In genomic region chr5:136269937-136270336, GRCm38 (mm10) we compare ENCODE assay signal across 21 mouse cellular contexts. TPM values are rescaled to one million over a fixed set of nuclear protein-coding genes. Genes with fewer than 3 reads are reported as not detected.
DNase-seq lines count a peak whose midpoint lies in the region; ATAC-seq and TF ChIP-seq lines count a peak whose summit lies in the region.
"Had no signal": no experiment of that assay in that cellular context is flagged by ENCODE, and none has a peak within 500 bp of the region (broad histone marks: within the 10 kb centered on the region; RNA-seq: fewer than 3 reads in every experiment).

No protein-coding gene starts in this region.

- no peaks in the 10 kb centered on the region for H3K9me3 ChIP-seq in embryonic facial prominence, embryonic 11.5 days (replicated peaks; ENCODE audit: control insufficient read depth, low read length)
- H3K9me3 ChIP-seq in embryonic facial prominence, embryonic 10.5 days, result no peaks in the 10 kb centered on the region
- no peaks in the 10 kb centered on the region for H3K9me3 ChIP-seq in lung, postnatal 0 days (ENCODE audit: low read length)
- no peaks in the 10 kb centered on the region for H3K9me3 ChIP-seq in limb, embryonic 12.5 days
- H3K9me3 ChIP-seq: embryonic facial prominence, embryonic 13.5 days; G1E; hindbrain, embryonic 13.5 days; midbrain, embryonic 12.5 days had no signal

- no peak overlapping the region for H3K9ac ChIP-seq in embryonic facial prominence, embryonic 11.5 days (replicated peaks; ENCODE audit: low read length)
- H3K9ac ChIP-seq in lung, postnatal 0 days (replicated peaks; ENCODE audit: low read depth), result no peak overlapping the region
- H3K9ac ChIP-seq in limb, embryonic 12.5 days (replicated peaks), result no peak overlapping the region
- H3K9ac ChIP-seq: embryonic facial prominence, embryonic 13.5 days; hindbrain, embryonic 13.5 days; liver, postnatal 0 days; midbrain, embryonic 12.5 days had no signal

- H3K4me2 ChIP-seq in embryonic facial prominence, embryonic 11.5 days (ENCODE audit: low read depth, low read length), result no peak overlapping the region
- H3K4me2 ChIP-seq in lung, postnatal 0 days (replicated peaks; ENCODE audit: low read depth, low read length), result no peak overlapping the region
- no peak overlapping the region for H3K4me2 ChIP-seq in limb, embryonic 12.5 days
- H3K4me2 ChIP-seq: embryonic facial prominence, embryonic 13.5 days; heart, embryonic 11.5 days; hindbrain, embryonic 13.5 days; midbrain, embryonic 12.5 days had no signal

- H3K4me1 ChIP-seq in embryonic facial prominence, embryonic 11.5 days (ENCODE audit: control insufficient read depth, insufficient read depth, low read length), result no peaks in the 10 kb centered on the region
- H3K4me1 ChIP-seq in embryonic facial prominence, embryonic 10.5 days, result peaks cover 10% of the 10 kb centered on the region; the same call in 1 of the 2 replicates
- no peaks in the 10 kb centered on the region for H3K4me1 ChIP-seq in lung, postnatal 0 days (ENCODE audit: insufficient read depth, low read depth, low read length)
- 0 out of 2 replicates have a peak, but pooled peaks cover 5% of the 10 kb centered on the region for H3K4me1 ChIP-seq in limb, embryonic 12.5 days (replicated peaks)

- TF ChIP-seq EP300 in lung, postnatal 0 days (IDR thresholded peaks at IDR 0.05), result no peak

- H3K27ac ChIP-seq in embryonic facial prominence, embryonic 11.5 days (replicated peaks; ENCODE audit: low read depth, low read length), result no peak overlapping the region
- no peak overlapping the region for H3K27ac ChIP-seq in embryonic facial prominence, embryonic 10.5 days (replicated peaks)
- H3K27ac ChIP-seq in lung, postnatal 0 days (ENCODE audit: low read length), result no peak overlapping the region
- H3K27ac ChIP-seq in limb, embryonic 12.5 days, result peak overlapping the region; percentile 25; the same call in 1 of the 2 replicates
- H3K27ac ChIP-seq: embryonic facial prominence, embryonic 13.5 days; gastrocnemius, adult 2 months; hindbrain, embryonic 13.5 days; midbrain, embryonic 12.5 days had no signal

- no peak for TF ChIP-seq CTCF in lung, postnatal 0 days (IDR thresholded peaks at IDR 0.05)

- ATAC-seq in embryonic facial prominence, embryonic 11.5 days (replicated peaks; ENCODE audit: insufficient number of reproducible peaks, low FRiP score, low TSS enrichment, low read depth), result no peak
- ATAC-seq in lung, postnatal 0 days, result peak; percentile 23
- peak; percentile 71; the same call in 1 of the 2 replicates for ATAC-seq in limb, embryonic 12.5 days (ENCODE audit: insufficient number of reproducible peaks, insufficient read depth, low FRiP score, low TSS enrichment, low read depth)
- ATAC-seq: inflammation-experienced regulatory T-cells, adult 6 months; liver, postnatal 0 days had no signal

- H3K27me3 ChIP-seq in embryonic facial prominence, embryonic 11.5 days (ENCODE audit: control insufficient read depth, insufficient read depth, low read length), result no peaks in the 10 kb centered on the region
- H3K27me3 ChIP-seq in embryonic facial prominence, embryonic 10.5 days (replicated peaks; ENCODE audit: low read depth, poor library complexity, severe bottlenecking), result no peaks in the 10 kb centered on the region
- no peaks in the 10 kb centered on the region for H3K27me3 ChIP-seq in lung, postnatal 0 days (replicated peaks; ENCODE audit: insufficient read depth, low read length)
- H3K27me3 ChIP-seq in limb, embryonic 12.5 days, result no peaks in the 10 kb centered on the region
- H3K27me3 ChIP-seq: embryonic facial prominence, embryonic 13.5 days; hindbrain, embryonic 13.5 days; midbrain, embryonic 12.5 days had no signal

- peaks cover 5% of the 10 kb centered on the region for H3K36me3 ChIP-seq in embryonic facial prominence, embryonic 11.5 days (replicated peaks; ENCODE audit: control insufficient read depth, insufficient read depth, low read depth, low read length)
- H3K36me3 ChIP-seq in embryonic facial prominence, embryonic 10.5 days (replicated peaks), result peaks cover 36% of the 10 kb centered on the region
- H3K36me3 ChIP-seq in lung, postnatal 0 days (ENCODE audit: insufficient read depth, low read length), result peaks cover 17% of the 10 kb centered on the region; the same call in 1 of the 2 replicates
- peaks cover 24% of the 10 kb centered on the region for H3K36me3 ChIP-seq in limb, embryonic 12.5 days
- H3K36me3 ChIP-seq: G1E had no signal

- 79% methylated on average over 4 of the region's 4 CpGs for WGBS in embryonic facial prominence, embryonic 11.5 days
- 83% methylated on average over 4 of the region's 4 CpGs for WGBS in embryonic facial prominence, embryonic 10.5 days
- 42% methylated on average over 4 of the region's 4 CpGs for WGBS in lung, postnatal 0 days
- WGBS in limb, embryonic 12.5 days, result 78% methylated on average over 4 of the region's 4 CpGs

- H3K4me3 ChIP-seq in embryonic facial prominence, embryonic 11.5 days (ENCODE audit: low read depth, low read length), result no peak overlapping the region
- H3K4me3 ChIP-seq in embryonic facial prominence, embryonic 10.5 days, result no peak overlapping the region
- no peak overlapping the region for H3K4me3 ChIP-seq in lung, postnatal 0 days (ENCODE audit: low read depth, low read length)
- H3K4me3 ChIP-seq in limb, embryonic 12.5 days (replicated peaks), result no peak overlapping the region
- H3K4me3 ChIP-seq: embryonic facial prominence, embryonic 13.5 days; gastrocnemius, adult 2 months; hindbrain, embryonic 13.5 days; midbrain, embryonic 12.5 days had no signal

- peak; percentile 15 for DNase-seq in embryonic facial prominence, embryonic 11.5 days (ENCODE audit: low spot score)
- no peak for DNase-seq in embryonic facial prominence, embryonic 10.5 days (ENCODE audit: low spot score)
- DNase-seq in lung, postnatal 0 days (ENCODE audit: low spot score), result peak; percentile 50
- no peak for DNase-seq in lung, postnatal 25 days (ENCODE audit: low spot score)
- DNase-seq in thymus, postnatal 25 days, result no peak
- DNase-seq in adrenal gland, adult 8-10 months, result no peak
- DNase-seq: cerebellum, adult 18-20 months; cerebellum, postnatal 36 days; gastrocnemius, adult 2 months; kidney, adult 9 months; kidney, postnatal 4 days; liver, postnatal 0 days; right cerebral cortex, postnatal 14 days; spleen, adult 18-20 months had no signal

RNA-seq across cellular contexts. Expression of gene Sh2b2, which starts 23.6 kb away (rescaled TPM):
- polyA plus RNA-seq in embryonic facial prominence, embryonic 11.5 days (2014; fragmentation: Nextera tagmentation; extraction: Ambion mirVana), result 9.7 and 9.8 TPM in 2 replicates
- 14.1 and 17.0 TPM in 2 replicates for polyA plus RNA-seq in embryonic facial prominence, embryonic 10.5 days (2016; fragmentation: Nextera tagmentation; extraction: Ambion mirVana)
- 1.5 and 1.8 TPM in 2 replicates for polyA plus RNA-seq in lung, postnatal 0 days (2015; fragmentation: Nextera tagmentation; extraction: Ambion mirVana)
- 14.8 and 15.0 TPM in 2 replicates for polyA plus RNA-seq in limb, embryonic 12.5 days (2016; fragmentation: Nextera tagmentation; extraction: Ambion mirVana)
- 10 to 100 TPM in 2 of 4 experiments, 1 to 10 TPM in 2; 7.2 to 14.9 (median 11.4) TPM for total RNA-seq in adrenal gland, adult 8-10 months (2022)
- polyA plus RNA-seq: G1E had no signal

Comparison
In these comparisons a context has a peak if more than half of its experiments do, and no peak if none do; other contexts are left out.
1. DNase-seq: peak in embryonic facial prominence, embryonic 11.5 days (single experiment) and lung, postnatal 0 days (single experiment); none in embryonic facial prominence, embryonic 10.5 days (single experiment), lung, postnatal 25 days (single experiment), thymus, postnatal 25 days (single experiment) and adrenal gland, adult 8-10 months (single experiment).